Mouse (Mus musculus) 3134 (cell line): ENCODE data around the gene Krt7.

Experiments
- DNase-seq: peaks from one replicate; pipeline ENCODE4 v3.0.0-alpha.2; 2011; ENCODE audit warnings: low spot score; ENCODE audit not compliant: insufficient read length; ENCODE audit errors: extremely low read depth

Krt7 gene

DNA sequence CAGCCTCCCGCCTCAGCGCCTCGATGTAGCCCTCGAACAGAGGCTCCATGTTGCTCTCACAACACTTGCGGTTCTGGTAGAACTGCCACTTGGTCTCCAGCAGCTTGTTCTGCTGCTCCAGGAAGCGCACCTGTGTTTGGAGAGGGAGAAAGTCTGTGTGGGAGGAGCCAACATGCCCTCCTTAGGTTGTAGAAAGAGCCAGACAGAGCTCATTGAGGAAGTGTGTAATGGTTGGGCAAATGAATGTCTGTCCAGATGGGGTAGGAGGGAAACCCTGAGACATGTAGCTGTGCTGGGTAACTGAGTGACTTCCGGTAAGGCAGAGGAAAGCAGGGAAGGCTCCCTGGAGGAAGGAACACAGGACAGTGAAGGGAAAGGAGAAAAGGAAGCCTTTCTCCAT, 25.8 kb downstream of the Krt7 start:
- no peak for DNase-seq

DNA sequence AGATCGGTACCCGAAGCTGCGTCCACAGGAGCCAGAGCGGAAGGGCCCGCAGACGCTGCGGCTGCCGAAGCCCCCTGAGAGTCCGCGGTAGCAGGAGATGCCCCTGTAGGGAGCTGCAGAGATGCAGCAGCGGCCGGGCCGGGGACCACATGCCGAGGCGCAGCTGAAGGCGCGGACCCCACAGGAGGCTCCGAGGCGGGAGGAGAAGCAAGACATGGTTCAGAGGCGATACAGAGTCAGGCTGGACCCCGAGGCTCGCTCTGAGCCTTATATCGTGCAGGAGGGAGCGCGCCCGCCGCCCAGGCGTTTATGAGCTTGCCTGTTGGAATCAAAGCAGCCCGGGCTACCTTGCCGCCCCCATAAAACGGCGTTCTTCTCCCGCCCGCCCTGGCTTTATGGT, 27.7 kb downstream of the Krt7 start, which contains the start of gene Krt87:
Gene Krt87, minus strand, starts transcription at position 250 of the 400 bp plus-strand sequence.
- no peak for DNase-seq

DNA sequence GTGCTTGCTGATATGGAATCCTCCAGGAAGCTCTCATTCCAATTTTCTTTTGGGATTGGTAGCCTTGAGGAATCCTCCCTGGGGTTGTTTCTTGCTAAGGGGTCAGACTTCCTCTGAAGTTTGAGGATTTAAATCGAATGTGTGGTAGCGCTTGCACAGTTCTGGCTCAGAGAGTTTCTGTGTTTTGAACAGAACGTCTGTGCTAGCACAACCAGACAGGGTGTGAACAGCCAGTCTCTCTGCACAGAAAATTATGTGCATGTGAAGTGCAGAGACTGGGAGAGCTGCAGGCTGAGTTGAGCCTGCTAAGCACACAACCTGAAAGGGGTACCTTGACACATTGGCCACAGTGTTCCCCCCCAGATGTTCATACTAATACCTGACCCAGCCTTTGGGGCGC, 30.0 kb downstream of the Krt7 start:
- DNase-seq, result no peak

DNA sequence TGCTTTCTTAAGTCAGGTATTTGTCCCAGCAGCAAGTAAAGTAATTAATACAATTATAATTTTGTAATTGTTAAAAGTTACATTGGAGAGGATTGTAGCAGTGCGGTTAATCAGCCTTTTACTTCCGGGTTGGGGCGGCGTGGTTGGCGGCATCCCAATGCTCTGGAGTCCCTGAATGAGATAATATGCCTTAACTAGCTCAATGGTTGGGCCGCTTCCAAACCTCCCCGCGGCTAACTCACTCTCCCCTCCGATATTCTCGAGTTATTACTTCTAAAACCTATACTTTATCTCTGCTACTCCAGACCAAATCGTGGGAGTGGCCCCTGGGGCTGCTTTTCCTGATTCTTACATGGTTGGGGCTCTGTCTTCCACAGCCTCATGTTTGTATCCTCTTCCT, 35.7 kb downstream of the Krt7 start:
- no peak for DNase-seq

DNA sequence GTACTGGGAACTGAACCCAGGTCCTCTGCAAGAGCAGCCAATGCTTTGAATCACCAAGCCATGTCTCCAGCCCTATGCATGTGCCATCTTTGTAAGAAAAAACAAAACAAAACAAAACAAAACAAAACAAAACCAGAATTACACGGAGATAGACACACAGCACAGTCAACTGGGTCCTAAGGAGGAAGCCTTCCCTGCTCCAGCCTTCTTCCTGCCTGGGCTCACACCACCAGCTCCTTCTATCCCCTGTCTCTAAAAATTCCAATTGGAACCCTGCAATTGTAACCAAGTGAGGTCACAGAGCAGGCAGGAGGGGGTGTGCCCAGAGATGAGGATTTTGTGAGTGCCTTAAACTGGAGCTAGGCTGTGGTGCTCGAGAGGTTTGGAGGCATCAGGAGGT, 36.6 kb downstream of the Krt7 start, which contains the start of gene Krt88:
Gene Krt88, plus strand, starts transcription at position 301 of the 400 bp plus-strand sequence.
- DNase-seq, result no peak

DNA sequence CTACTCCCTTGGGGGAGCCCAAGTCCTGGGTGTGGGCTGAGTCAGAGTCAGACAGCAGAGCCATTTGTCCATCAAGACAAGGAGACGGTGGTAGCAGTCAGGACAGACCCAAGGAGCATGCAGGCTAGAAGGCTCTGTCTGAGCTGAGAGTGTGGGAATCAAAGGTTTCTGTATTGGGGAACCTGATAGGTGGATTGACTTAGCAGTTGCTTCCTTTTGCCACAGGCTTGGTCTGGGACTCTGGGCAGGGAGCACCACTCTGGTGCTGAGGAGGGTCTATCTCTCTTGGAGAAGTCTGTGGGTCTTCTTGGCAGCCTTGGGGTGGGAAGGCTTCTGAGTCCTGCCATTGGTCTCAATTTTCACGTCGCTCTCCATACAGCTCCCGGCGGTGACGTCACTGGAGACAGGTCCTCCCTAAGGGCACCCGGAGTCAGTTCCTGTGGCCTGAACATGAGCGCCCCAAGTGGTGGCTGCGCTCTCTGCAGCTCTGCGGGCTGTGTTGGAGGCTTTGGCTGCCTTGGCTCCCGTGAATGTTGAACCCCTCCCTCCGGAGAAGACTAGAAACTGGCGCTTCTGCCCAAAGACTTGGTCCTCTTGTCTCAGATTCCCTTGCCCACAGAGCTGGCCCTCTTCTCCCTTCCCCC, 42.4 kb downstream of the Krt7 start:
- DNase-seq, result peak; percentile 84

DNA sequence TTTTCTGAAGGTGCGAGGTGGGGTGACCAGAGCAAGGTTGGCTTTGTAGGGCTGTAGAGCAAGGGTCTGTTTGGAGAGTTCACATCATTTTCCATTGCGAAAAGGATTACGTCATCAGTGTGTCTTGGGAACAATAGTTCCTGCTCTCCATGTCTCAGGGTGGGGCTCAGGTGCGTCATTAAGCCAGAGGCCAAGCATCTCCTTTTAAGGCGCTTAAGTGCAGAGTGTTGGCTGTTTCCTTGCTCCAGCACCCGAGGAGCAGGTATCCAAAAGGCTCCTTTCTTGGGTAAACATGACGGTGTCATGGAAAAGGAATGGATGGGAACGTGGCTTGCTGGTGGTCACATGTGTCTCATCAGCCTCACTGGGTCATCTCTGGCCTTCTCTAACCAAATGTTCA, 43.9 kb downstream of the Krt7 start:
- DNase-seq, result no peak

DNA sequence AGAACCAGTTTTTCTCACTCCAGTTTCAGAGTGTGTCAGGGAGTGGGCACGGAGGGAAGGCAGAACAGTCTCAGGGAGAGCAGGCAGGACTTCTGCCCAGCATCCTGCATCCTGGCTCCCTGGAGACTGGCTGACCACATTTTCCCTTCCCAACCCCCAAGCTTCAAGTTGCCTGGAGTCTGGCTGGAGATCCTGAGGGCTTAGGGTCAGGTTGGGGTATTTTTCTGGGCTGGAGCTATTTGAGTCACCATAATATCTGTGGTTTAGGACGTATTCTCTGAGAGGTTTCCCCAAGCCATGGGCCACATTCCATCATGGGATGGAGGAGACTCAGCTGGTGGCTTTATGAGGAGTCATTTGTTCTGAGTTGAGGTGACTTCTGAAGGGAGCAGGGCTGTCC, 44.4 kb downstream of the Krt7 start:
- peak; percentile 86 for DNase-seq

DNA sequence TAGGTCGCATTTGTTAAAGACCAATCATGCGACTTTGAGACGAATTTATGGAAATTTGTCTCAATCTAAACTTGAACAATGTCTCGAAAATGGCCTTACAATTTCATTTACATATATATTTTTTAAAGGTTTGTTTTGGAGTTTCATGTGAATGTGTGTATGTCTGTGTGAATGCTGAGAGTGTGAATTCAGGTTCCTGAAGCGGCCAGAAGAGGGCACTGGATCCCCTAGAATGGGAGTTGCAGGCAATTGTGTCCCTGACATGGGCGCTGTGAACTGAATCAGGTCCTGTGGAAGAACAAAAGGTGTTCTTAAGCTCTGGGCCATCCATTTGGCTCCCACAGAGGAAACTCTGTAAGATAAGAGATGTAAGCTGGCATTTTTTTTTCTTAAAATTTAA, 45.0 kb downstream of the Krt7 start:
- DNase-seq, result no peak

DNA sequence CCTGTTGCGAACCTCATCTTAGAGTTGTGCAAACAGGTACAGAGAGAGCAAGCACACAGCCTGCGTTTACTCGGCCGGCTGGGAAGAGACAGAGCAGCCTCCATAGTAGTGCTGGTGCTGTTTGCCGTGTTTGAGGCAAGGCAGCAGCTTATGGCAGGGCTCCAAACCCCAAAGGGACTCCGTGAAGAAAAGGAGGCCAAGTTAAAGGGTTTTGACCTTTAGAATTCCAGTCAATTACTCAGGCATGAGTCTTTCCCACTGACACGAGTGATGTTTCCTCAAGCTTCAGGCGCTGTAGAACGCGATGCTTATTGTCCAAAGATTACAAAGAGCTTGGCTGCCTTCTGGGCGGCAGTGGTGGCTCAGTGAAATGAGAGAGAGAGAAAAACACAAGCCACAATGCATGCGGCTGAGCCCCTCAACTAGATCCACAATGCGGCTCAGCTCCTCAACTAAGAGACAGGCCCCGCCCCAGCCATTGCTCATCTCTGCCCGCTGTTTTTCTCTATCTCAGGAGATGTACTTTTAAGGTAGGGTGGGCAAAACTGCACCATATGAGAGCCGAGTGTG, 47.6 kb downstream of the Krt7 start:
- DNase-seq, result peak; percentile 69

DNA sequence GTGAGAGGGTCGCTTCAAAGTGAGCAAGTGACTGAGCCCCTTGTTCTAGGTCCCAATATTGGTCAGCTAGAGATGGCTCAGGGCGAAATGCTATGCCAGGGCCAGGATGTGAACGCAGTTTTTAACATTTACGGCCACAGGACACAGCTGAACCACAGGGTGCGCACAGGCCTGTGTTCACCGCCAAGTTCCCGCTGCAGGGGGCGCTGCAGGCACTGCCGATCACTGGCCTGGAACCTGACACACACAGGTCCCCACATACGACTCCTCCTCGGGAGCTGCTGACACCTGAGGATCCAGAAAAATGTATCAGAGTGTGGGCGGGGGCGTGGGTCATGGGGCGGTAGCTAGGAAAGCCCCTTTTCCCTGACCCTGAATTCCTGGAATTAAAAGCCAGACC, 48.4 kb downstream of the Krt7 start:
- DNase-seq, result peak; percentile 71

DNA sequence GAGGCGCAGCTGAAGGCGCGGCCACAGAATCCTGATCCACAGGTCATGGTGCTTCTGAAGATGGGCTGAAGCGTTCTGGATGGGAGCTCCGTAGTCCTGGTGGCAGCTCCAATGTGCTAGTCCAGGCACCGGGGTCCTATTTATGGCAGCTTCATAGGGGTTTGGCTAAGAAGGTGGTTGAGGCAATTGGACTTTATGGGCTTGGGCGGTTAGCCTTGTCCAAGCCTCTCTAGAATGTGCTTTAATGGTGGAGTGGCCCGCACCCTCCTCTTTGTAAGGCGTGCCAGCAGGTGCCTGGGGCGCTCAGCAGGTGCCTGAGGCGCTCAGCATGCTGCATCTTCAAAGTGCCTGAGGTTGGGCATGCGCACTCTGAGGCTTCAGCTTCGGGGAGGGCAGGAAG, 52.8 kb downstream of the Krt7 start, which contains the start of gene Krt81:
Gene Krt81, minus strand, starts transcription at position 101 of the 400 bp plus-strand sequence.
- DNase-seq, result no peak

DNA sequence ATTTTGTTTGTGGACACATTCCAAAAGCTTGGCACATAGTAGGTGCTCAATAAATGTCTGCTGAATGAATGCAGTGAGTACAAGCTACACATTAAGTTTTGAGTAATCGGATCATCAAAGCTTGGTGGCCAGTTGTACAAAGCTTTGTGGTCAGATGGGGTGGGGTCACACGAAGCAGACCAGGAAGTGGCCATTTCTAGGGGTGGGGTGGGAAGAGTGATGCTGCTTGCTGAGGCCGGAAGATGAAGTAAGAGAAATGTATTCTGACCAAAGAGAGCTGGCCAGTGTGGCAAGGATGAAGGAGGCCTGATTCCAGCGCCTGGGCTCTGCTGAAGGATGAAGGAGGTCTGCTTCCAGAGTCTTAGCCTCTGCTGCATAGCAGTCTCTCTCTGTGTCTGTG, 58.2 kb downstream of the Krt7 start:
- DNase-seq, result no peak

DNA sequence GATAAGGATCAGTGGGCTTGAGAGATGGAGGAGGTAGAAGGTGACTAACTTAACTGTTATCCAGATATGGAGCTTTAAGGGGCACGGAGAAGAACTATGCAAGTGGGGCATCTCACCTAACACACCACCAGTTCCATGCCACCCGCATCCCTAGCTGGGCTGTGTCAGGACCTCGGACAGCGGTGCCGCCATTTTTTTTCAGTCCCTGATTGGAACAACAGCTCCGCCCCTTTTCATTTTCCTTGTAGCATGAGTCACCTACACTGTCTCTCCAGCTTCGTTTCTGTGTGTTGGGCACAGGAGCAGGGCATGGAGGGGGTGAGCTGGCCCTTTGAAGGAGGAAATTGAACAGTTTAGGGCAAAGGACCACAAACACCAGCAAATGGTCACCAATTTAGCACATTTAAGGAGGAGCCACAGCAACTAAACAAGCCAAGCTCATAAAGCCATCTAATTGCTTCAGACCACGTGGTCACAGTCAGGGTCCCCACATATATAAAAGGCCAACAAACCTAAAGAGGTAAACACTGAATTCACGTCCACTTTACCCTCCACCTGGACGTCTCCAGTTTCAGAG, 62.2 kb downstream of the Krt7 start, which contains the start of gene Krt86:
Gene Krt86, plus strand, starts transcription at position 527 of the 577 bp plus-strand sequence.
- DNase-seq, result peak; percentile 68

DNA sequence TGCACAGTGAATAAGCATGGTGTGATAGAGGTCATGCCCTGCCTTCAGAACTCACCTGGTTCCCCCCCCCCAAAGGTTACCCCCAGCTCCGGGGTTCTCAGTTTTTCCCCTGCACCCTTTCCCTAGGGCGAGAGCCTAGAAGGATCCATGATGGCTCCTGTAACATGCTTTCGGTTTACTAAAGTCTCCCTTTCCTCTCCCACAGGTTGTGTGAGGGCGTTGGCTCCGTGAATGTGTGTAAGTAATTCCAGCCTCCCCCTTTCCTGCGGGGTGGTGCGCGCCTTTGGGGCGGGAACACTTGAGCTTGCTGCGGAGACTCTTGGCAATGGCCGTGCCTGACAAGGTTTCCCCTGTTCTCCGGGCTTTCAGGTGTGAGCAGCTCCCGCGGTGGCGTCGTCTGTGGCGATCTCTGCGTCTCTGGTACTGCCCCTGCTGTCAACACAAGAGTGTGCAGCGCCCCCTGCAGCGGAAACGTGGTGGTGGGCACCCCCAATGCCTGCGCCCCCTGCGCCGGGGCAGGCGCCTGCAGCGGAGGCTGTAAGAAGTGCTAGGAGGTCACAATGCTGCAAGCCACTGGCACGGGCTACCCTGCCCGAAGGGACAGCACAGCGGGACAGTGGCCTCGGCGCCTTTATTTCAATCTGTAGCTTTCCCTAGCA, 68.3 kb downstream of the Krt7 start:
- DNase-seq, result no peak

DNA sequence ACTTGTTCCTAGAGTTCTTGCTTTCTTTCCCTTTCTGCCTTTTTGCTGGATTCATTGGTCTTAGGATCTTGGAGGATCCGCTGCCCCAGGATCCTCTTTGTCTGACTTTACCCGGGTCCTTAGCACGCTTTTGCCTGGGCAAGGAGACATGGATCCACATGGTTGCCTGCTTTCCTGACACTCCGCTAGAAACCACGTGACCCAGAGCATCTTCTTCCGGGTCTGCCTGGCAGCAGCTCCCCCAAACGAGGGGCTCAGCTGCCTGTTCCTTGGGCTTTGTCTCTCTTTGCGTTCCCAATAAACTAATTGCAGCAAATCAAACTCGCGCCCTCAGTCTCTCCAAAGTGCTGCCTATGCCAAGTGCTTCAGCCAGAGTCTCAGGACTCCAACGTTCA, 68.8 kb downstream of the Krt7 start:
- DNase-seq, result no peak
